Mouse (Mus musculus) gastrocnemius, adult 2 months (tissue): ENCODE data around the gene Arg2. TPM values are rescaled to one million over a fixed set of nuclear protein-coding genes. Genes with fewer than 3 reads are reported as not detected.
"Not testable (repeated sequence)": the region's sequence is repeated elsewhere in the genome, so short reads cannot be mapped to it uniquely, and the experiment has no call there.

Experiments
- DNase-seq: peaks from one replicate; pipeline ENCODE4 v3.0.0; 2022
- H3K27ac ChIP-seq: fragments of 200-600 bp; 2 replicates; pipeline ENCODE4 v1.8.1; 2022; ENCODE audit warnings: mild to moderate bottlenecking
- H3K4me3 ChIP-seq: fragments of 200-600 bp; 2 replicates; pipeline ENCODE4 v1.8.1; 2022; ENCODE audit warnings: mild to moderate bottlenecking, moderate library complexity
- CTCF ChIP-seq: fragments of 200-600 bp; IDR thresholded peaks from 2 replicates; pipeline ENCODE4 v1.8.1; 2022; ENCODE audit warnings: antibody characterized with exemption, mild to moderate bottlenecking, moderate library complexity
- intact Hi-C: fragments of 180-260 bp; cut with DNase I; formaldehyde crosslinking; loops from one replicate; pipeline ENCODE4 v1.15.1; 2025
- total RNA-seq, 2 experiments: library from RNA; stranded (reverse); gene quantifications; 2 replicates each; pipeline ENCODE4 v1.2.3; 2021

The Arg2 gene
- total RNA-seq, 2 experiments from 2014 or later, result not detected

- H3K27ac ChIP-seq, result no peak overlapping the region
- H3K4me3 ChIP-seq, result no peak overlapping the region
- no peak for DNase-seq
- no peak for TF ChIP-seq CTCF
- intact Hi-C loops, result loop anchor here (10.0 kb wide), 1 partner anchor 1469 kb away; the partner anchor contains the start of genes Erh and Slc39a9
Observed at GRCm38 (mm10) chr12:79175998-79176397, 45.4 kb downstream of the Arg2 start.

DNA sequence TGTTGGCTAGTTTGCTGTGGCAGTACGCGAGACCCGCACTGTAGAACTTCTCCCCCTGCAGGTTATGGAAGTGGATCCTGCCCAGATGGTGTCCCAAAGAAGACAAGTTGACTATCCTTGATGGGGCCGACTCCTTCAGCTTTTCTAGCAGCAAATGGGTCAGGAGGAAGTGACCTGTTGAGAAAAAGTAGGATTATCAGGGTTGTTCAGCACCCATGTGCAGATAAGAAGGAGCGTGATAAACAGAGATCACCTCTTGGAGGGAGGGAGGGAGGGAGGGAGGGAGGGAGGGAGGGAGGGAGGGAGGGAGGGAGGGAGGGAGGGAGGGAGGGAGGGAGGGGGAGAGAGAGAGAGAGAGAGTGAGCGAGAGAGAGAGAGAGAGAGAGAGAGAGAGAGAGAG lies 54.6 kb downstream of the Arg2 start:
- DNase-seq, H3K27ac ChIP-seq, intact Hi-C loops, H3K4me3 ChIP-seq: not testable (repeated sequence)

GRCm38 (mm10) chr12:79190931-79191673 lies 60.5 kb downstream of the Arg2 start:
- TF ChIP-seq CTCF, result no peak
- Histone ChIP-seq H3K4me3 (peak overlapping the region; percentile 80), H3K27ac (peak overlapping the region; percentile 62)
- DNase-seq, result peak; percentile 40
- intact Hi-C loops, result loop anchor here (5.0 kb wide), 1 partner anchor 71 kb away; no protein-coding TSS in a partner anchor

- intact Hi-C loops, result loop anchor here (5.0 kb wide), 1 partner anchor 71 kb away; no protein-coding TSS in a partner anchor
- peak; percentile 81 for DNase-seq
- Histone ChIP-seq H3K4me3 (peak overlapping the region; percentile 80), H3K27ac (peak overlapping the region; percentile 62)
- peak; percentile 68 for TF ChIP-seq CTCF
Observed at GRCm38 (mm10) chr12:79191701-79192100, 61.1 kb downstream of the Arg2 start.

GRCm38 (mm10) chr12:79192193-79192592 lies 61.6 kb downstream of the Arg2 start, which contains the start of gene Rdh11:
Gene Rdh11, minus strand, starts transcription at chr12:79192293.
- TF ChIP-seq CTCF, result no peak

GRCm38 (mm10) chr12:79193441-79193840 lies 62.9 kb downstream of the Arg2 start:
- intact Hi-C loops, result loop anchor here (5.0 kb wide), 1 partner anchor 69 kb away; no protein-coding TSS in a partner anchor
- peak; percentile 71 for DNase-seq
- TF ChIP-seq CTCF, result peak; percentile 81

More at GRCm38 (mm10) chr12:79192193-79192592, 61.6 kb downstream of the Arg2 start, which contains the start of gene Rdh11:
- Histone ChIP-seq H3K27ac (peak within 1 kb of the TSS; percentile 62), H3K4me3 (peak within 1 kb of the TSS; percentile 80)
- intact Hi-C loops, result loop anchor here (5.0 kb wide), 1 partner anchor 70 kb away; no protein-coding TSS in a partner anchor
- DNase-seq, result no peak

DNA sequence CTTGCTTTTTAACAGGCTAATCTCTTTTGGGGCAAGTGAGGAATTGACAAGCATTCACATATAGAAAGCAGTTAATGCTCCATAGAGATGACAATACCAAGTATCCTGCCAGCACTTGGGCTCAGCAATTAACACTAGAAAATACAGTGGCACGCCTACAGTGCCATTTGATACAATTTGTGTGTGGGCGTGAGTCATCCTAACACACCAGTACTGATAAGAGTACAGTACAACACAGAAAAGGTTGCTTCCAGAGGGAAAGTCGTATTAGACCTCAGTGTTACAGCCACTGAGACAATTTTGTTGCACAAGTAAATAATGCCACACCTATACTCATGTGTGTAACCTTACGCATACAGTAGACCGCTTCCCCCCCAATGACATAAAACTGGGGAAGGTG lies 66.5 kb downstream of the Arg2 start:
- intact Hi-C loops, result no loop called here
- H3K4me3 ChIP-seq, result no peak overlapping the region
- no peak overlapping the region for H3K27ac ChIP-seq
- no peak for TF ChIP-seq CTCF
- no peak for DNase-seq

More at GRCm38 (mm10) chr12:79193441-79193840, 62.9 kb downstream of the Arg2 start:
- no peak overlapping the region for H3K4me3 ChIP-seq
- no peak overlapping the region for H3K27ac ChIP-seq

- intact Hi-C loops, result no loop called here
- TF ChIP-seq CTCF, result no peak
- H3K27ac ChIP-seq, result no peak overlapping the region
- DNase-seq, result no peak
- H3K4me3 ChIP-seq, result no peak overlapping the region
Observed at GRCm38 (mm10) chr12:79201882-79202281, 71.3 kb downstream of the Arg2 start.

Other genes with a start within 250 kb of the Arg2 start
- gene Plek2, start 223.8 kb upstream of the Arg2 start, total RNA-seq, result under 1 TPM; 0.20 to 0.28 TPM
- 1 to 10 TPM; 4.6 to 8.6 TPM for gene Tmem229b, start 123.2 kb upstream of the Arg2 start, total RNA-seq
- gene Plekhh1, start 101.6 kb upstream of the Arg2 start, total RNA-seq, result 1 to 10 TPM; 1.1 to 1.3 TPM
- gene Pigh, start 41.1 kb upstream of the Arg2 start, total RNA-seq, result 1 to 10 TPM; 2.0 to 2.3 TPM
- 10 to 100 TPM; 72.1 to 88.9 TPM for gene Vti1b, start 41.9 kb downstream of the Arg2 start, total RNA-seq
- 1 to 10 TPM; 2.0 to 2.6 TPM for gene Rdh11, start 61.5 kb downstream of the Arg2 start, total RNA-seq
- gene Rdh12, start 78.1 kb downstream of the Arg2 start, total RNA-seq, result under 1 TPM in 1 of 2 experiments, not detected in 1; 0.20 TPM
- 10 to 100 TPM; 14.4 to 14.8 TPM for gene Zfyve26, start 165.5 kb downstream of the Arg2 start, total RNA-seq
- under 1 TPM in 1 of 2 experiments, not detected in 1; 0.11 TPM for gene Rad51b, start 166.5 kb downstream of the Arg2 start, total RNA-seq